Mouse (Mus musculus) heart, postnatal 36 days (tissue): ENCODE results near the gene Pex11g. TPM values are rescaled to one million over a fixed set of nuclear protein-coding genes. Genes with fewer than 3 reads are reported as not detected.

Source experiments
- DNase-seq, 2 experiments: peaks; one replicate each; pipeline ENCODE4 v3.0.0; 2021 to 2022
- intact Hi-C: fragments of 180-260 bp; cut with DNase I; formaldehyde crosslinking; loops from one replicate; pipeline ENCODE4 v1.15.1; 2025
- total RNA-seq, 2 experiments: library from RNA; stranded (reverse); gene quantifications; 2 replicates each; pipeline ENCODE4 v1.2.3; 2021

Pex11g gene
- total RNA-seq, 2 experiments from 2014 or later = 3.2 to 4.1 TPM

DNA sequence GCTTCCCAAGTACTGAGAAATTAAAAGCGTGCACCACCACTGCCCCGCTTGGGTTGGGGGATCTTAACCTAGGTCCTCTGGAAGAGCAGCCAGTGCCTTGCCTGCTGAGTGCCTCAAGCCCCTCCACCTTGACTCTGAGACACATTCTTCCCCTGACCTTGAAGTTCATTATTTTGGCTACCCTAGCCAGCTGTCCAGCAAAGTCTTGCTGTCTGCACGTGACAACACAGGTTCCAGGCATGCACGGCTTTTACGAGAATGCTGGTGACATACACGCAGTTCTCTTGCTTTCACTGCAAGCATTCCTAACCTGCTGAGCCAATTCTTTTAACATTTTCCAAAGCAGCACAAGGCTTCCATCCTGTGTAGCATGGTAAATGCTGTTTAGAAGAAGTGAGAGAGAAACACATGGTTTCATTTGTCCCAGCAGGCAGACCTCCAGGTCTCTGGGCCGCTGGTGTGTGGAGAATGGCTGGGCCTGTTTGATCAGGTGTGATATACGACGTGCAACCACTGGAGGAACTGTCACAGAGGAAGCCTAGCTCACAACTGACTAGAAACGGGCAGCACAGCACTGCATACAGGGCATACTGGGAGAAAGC lies 47.3 kb downstream of the Pex11g start:
- intact Hi-C loops = no loop called here
- DNase-seq = no peak

DNA sequence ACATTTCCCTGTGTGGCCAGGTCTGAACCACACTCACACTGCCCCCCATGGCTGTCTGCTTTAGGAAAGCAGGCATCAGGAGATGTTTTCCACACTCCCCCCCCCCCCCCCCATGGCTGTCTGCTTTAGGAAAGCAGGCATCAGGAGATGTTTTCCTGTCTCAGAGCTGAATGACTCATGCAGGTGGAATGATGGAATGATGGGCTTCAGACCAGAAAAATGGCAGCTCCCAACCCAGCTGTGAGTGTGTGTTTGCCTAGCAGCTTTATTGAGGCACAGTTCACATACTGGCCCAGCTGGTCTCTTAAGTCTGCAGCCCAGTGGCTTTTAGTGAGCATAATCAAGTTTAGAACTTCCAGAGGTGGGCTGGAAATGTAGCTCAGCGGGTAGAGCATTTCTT lies 49.4 kb downstream of the Pex11g start:
- intact Hi-C loops = no loop called here
- no peak for DNase-seq

DNA sequence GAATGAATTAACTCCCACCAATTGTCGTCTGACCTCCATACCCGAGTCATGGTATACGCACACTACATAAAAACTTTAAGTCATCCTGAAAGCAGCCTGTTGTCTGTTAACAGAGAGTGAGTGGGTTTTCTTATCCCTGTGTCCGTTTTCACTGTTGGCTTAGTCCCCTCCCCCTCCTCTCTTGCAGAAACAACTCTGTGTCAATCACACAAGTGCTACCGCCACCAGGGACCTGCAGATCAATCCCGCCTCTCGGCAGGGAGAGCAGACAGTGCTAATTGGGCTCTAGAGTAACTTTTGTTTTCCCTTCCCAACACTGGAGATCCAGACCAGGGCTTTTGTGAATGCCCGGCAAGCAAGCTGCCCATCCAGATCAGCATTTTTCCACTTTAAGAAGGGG lies 50.0 kb downstream of the Pex11g start:
- intact Hi-C loops = no loop called here
- no peak for DNase-seq

DNA sequence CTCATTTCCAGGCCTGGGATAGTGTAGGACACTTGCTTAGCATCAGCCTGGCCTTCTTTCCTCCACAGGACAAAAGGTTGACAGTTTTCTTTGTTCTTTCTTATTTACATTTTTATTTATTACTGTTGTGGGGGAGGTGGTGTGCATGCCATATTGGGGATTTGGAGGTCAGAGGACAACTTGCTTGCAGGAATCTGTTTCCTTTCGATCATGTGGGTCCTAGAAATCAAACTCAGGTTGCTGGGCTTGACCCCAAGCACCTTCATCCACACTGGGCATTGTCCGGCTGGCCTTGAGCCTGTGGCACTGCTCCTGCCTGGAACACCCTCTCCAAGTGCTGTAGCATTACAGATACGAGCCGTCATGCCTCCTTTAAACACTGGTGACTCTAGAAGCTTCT lies 50.6 kb downstream of the Pex11g start:
- DNase-seq = no peak
- intact Hi-C loops = no loop called here

DNA sequence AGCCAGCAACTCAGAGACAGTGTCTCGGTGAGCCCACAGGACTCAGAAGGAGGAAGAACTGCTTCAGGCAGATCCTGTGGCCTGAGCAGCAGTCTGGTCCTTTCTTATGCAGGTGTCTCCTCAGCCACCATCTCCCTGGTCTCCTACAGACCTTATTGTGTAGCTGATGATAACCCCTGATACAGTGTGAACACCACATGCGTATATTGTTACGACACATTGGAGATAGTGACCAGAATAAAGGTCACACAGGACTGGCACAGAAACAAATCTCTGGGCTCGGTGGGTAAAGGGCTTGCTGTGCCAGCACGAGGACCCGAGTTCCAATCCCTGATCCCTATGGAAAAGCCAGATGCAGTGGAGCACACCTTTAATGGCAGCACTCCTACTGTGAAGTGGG lies 51.8 kb downstream of the Pex11g start:
- intact Hi-C loops = no loop called here
- no peak for DNase-seq

DNA sequence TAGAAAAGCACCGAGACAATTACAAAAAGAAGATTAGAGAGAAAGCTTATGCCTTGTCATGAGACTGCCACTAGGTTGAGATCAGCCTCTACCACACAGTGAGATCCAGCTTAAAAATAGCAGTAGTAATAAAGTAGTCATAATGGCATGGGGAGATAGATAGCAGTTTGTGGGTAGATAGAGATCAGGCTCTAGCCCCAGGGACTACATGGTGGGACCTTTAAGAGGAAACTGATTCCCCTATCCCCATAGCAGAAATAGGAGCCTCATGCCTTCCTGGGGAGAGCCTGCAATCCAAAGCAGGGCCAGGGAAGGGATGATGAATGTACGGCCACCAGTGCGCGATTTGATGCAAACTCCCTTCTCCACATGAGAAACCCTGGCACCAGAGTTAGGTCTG lies 52.2 kb downstream of the Pex11g start:
- DNase-seq = no peak
- intact Hi-C loops = no loop called here

DNA sequence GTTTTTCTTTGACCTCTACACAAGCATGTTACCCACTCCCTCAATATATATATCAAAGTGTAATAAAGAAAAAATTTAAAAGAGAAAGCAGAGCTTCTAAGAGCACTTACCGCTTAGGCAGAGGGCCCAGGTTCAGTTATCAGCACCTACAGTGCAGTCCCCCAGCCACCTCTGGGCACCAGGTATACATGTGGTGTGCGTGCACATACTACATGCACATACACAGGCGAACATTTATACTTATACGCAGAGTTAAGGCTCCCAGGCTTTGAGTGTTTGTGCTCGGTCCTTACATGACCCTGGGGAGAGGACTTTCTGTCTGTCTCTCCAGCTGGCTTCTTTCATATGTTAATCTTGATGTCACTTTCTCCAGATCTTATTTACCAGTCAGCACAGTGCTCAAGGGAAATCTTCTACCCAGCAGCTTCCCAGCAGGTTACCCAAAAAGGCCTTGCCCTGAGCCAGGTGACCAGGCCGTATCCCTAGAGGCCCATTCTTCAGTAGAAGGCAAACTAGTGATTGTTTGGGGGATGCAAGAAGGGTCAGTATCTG lies 52.8 kb downstream of the Pex11g start:
- intact Hi-C loops = no loop called here
- no peak for DNase-seq

DNA sequence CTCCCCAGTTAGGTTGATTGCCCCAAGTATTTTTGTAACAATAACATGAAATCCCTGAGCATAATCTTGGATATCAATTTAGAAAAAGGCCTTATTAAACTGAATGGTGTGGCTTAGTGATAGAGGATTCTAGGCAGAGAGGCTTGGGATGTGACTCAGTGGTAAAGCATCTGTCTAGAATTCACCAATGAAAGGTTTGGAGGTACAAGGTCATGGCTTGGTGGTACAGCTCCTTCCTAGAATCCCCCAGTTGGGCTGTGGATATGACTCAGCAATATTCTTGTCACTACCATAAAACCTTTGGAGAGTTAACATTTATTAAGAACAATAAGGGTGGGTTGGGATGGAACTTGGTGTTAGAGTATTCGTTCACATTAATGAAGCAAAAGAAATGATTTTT lies 54.7 kb downstream of the Pex11g start:
- no peak for DNase-seq
- intact Hi-C loops = no loop called here

DNA sequence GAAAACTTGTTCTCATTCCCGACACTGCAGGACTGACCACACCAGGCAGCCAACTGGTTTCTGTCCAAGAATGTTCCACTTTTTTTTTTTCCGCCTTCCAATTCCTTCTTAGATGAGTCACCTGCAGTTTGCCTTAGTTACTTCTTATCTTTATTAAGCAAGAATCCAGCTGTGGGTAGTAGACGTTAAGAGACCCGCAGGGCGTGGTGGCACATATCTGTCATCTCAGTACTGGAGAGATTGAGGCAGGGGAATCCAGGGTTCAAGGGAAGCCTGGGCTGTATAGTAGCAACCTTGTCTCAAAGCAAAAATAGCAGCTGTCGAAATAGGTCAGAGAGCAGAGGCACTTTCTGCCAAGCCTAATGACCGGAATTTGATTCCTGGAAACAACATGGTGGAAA lies 55.6 kb downstream of the Pex11g start:
- peak; percentile 33 to 59 for DNase-seq
- intact Hi-C loops = loop anchor here (2.0 kb wide), 1 partner anchor 15 kb away; no protein-coding TSS in a partner anchor

DNA sequence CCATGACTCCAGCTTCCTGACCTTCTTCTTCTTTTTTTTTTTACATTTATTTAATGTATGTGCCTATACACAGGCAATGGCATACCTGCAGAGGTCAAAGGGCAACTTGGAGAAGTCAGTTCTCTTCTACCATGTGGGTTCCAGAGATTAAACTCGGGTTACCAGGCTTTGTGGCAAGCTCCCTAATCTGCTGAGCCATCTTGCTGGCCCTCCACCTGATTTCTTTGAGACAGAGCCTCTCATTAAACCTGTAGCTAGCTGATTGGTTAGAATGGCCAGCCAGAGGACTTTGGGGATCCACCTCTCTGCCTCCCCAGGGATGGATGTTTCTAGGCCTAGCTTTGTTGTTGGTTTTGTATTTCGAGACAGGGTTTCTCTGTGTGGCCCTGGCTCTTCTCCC lies 56.4 kb downstream of the Pex11g start:
- DNase-seq = no peak
- intact Hi-C loops = loop anchor here (2.0 kb wide), 1 partner anchor 14 kb away; no protein-coding TSS in a partner anchor

DNA sequence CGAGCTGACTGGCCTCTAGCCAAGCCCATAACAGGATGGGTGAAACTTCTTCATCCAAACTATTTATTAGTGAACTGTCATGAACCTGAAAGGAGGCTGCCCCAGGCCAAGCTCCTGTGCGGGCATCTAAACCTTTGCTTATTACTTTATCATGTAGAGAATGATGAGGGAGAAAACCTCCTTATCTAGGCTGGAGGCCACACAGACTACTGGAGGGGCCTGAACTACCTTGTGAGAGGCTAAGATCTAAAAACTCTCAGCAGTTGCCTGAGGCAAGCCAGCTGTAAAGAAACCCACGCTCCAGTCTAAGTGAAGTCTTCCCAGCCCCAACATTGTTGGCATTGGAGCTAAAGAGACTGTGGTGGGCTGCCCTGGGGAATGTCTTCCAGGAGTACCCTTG lies 60.1 kb downstream of the Pex11g start:
- intact Hi-C loops = no loop called here
- DNase-seq = no peak

Other genes with a start within 250 kb of the Pex11g start
- 100 to 1,000 TPM; 120 to 153 TPM for gene Insr, start 188.1 kb downstream of the Pex11g start, total RNA-seq
- gene A430078G23Rik, start 114.3 kb downstream of the Pex11g start, total RNA-seq = under 1 TPM; 0.30 to 0.53 TPM
- 10 to 100 TPM; 18.7 to 20.4 TPM for gene Arhgef18, start 74.7 kb downstream of the Pex11g start, total RNA-seq
- not detected for gene Tex45, start 3.2 kb upstream of the Pex11g start, total RNA-seq
- 10 to 100 TPM; 30.3 to 31.3 TPM for gene Zfp358, start 25.5 kb upstream of the Pex11g start, total RNA-seq
- 10 to 100 TPM; 22.9 to 23.2 TPM for gene Mcoln1, start 32.8 kb upstream of the Pex11g start, total RNA-seq
- gene Pnpla6, start 47.7 kb upstream of the Pex11g start, total RNA-seq = 10 to 100 TPM in 1 of 2 experiments, 1 to 10 TPM in 1; 8.1 to 14.3 TPM
- gene C330021F23Rik, start 100.3 kb upstream of the Pex11g start, total RNA-seq = not detected
- 1 to 10 TPM; 1.1 to 1.4 TPM for gene Camsap3, start 119.6 kb upstream of the Pex11g start, total RNA-seq
- 10 to 100 TPM; 17.1 to 17.5 TPM for gene Xab2, start 153.6 kb upstream of the Pex11g start, total RNA-seq
- 10 to 100 TPM; 77.5 to 81.7 TPM for gene Pet100, start 153.9 kb upstream of the Pex11g start, total RNA-seq
- not detected for gene Pcp2, start 157.9 kb upstream of the Pex11g start, total RNA-seq
- 1 to 10 TPM; 4.4 to 6.4 TPM for gene Stxbp2, start 163.3 kb upstream of the Pex11g start, total RNA-seq
- 1 to 10 TPM in 1 of 2 experiments, under 1 TPM in 1; 0.84 to 1.6 TPM for gene Retn, start 188.1 kb upstream of the Pex11g start, total RNA-seq
- gene Mcemp1, start 198.1 kb upstream of the Pex11g start, total RNA-seq = under 1 TPM; 0.39 to 0.46 TPM
- gene Fcor, start 204.7 kb upstream of the Pex11g start, total RNA-seq = 1 to 10 TPM in 1 of 2 experiments, not detected in 1; 2.5 TPM
- gene Trappc5, start 208.6 kb upstream of the Pex11g start, total RNA-seq = 10 to 100 TPM; 17.2 to 21.0 TPM
- gene Fcer2a, start 226.5 kb upstream of the Pex11g start, total RNA-seq = under 1 TPM; 0.33 to 0.72 TPM